Mouse (Mus musculus) heart, postnatal 0 days (tissue): ENCODE measurements around the gene Adap2. TPM values are rescaled to one million over a fixed set of nuclear protein-coding genes. Genes with fewer than 3 reads are reported as not detected.
"Not testable (repeated sequence)": the region's sequence is repeated elsewhere in the genome, so short reads cannot be mapped to it uniquely, and the experiment has no call there.

Experiments
- ATAC-seq: fragments of 200-750 bp; cut with Nextera tagmentation; 2 replicates; pipeline ENCODE4 v1.8.0; 2017; ENCODE audit warnings: low read depth, moderate number of reproducible peaks, moderate library complexity; ENCODE audit not compliant: insufficient read depth
- DNase-seq: peaks from one replicate; pipeline ENCODE4 v3.0.0-alpha.2; 2016; ENCODE audit warnings: low spot score
- H3K27ac ChIP-seq: fragments of 300-500 bp; sonication (generic); 2 replicates; pipeline ENCODE4 v1.5.1; 2014; ENCODE audit warnings: low read depth, mild to moderate bottlenecking
- H3K27me3 ChIP-seq: fragments of 300-500 bp; sonication (generic); 2 replicates; pipeline ENCODE4 v1.6.1; 2014; ENCODE audit warnings: low read length, mixed read lengths; ENCODE audit not compliant: control insufficient read depth, insufficient read depth
- H3K36me3 ChIP-seq: fragments of 300-500 bp; sonication (generic); replicated peaks from 2 replicates; pipeline ENCODE4 v1.6.1; 2014; ENCODE audit warnings: low read length, mixed read lengths; ENCODE audit not compliant: control insufficient read depth, insufficient read depth
- H3K4me1 ChIP-seq: fragments of 300-500 bp; sonication (generic); 2 replicates; pipeline ENCODE4 v1.6.1; 2014; ENCODE audit warnings: antibody characterized with exemption; ENCODE audit not compliant: control insufficient read depth, insufficient read depth
- H3K4me2 ChIP-seq: fragments of 300-500 bp; sonication (generic); 2 replicates; pipeline ENCODE4 v1.6.1; 2014; ENCODE audit warnings: low read depth, mild to moderate bottlenecking, low read length, moderate library complexity
- H3K4me3 ChIP-seq: fragments of 300-500 bp; sonication (generic); 2 replicates; pipeline ENCODE4 v1.5.1; 2014; ENCODE audit warnings: low read depth, low read length
- H3K9ac ChIP-seq: fragments of 300-500 bp; sonication (generic); replicated peaks from 2 replicates; pipeline ENCODE4 v1.6.1; 2014; ENCODE audit warnings: low read depth, low read length, mixed read lengths
- H3K9me3 ChIP-seq: fragments of 300-500 bp; sonication (generic); replicated peaks from 2 replicates; pipeline ENCODE4 v1.6.1; 2016; ENCODE audit warnings: low read length; ENCODE audit not compliant: control insufficient read depth
- CTCF ChIP-seq: IDR thresholded peaks from 2 replicates; pipeline ENCODE4 v1.5.1; 2016; ENCODE audit warnings: antibody characterized with exemption, control low read depth, low read depth
- EP300 ChIP-seq: IDR thresholded peaks from 2 replicates; pipeline ENCODE4 v1.6.1; 2016; ENCODE audit warnings: antibody characterized with exemption, low read depth
- WGBS: fragments of 180-500 bp; shearing (Covaris S2); extraction: QIAGEN DNeasy Blood & Tissue Kit; methylation state at CpG from one replicate; pipeline ENCODE4 v1.1.7; 2014; 5-methylcytosine and 5-hydroxymethylcytosine counted together
- polyA plus RNA-seq: library from polyadenylated mRNA; unstranded; fragments of >200 nt; fragmentation: Nextera tagmentation; extraction: Ambion mirVana; gene quantifications from 2 replicates; pipeline ENCODE4 v1.2.1, GENCODE M21; 2015
- total RNA-seq: library from RNA; depleted of rRNA; stranded (reverse); fragments of >200 nt; gene quantifications from 2 replicates; pipeline ENCODE4 v1.2.3, GENCODE M21; 2014; ENCODE audit warnings: low replicate concordance

Gene Adap2
- total and polyA plus RNA-seq, 2 experiments from 2014 or later, result 3.0 to 20.0 TPM

DNA sequence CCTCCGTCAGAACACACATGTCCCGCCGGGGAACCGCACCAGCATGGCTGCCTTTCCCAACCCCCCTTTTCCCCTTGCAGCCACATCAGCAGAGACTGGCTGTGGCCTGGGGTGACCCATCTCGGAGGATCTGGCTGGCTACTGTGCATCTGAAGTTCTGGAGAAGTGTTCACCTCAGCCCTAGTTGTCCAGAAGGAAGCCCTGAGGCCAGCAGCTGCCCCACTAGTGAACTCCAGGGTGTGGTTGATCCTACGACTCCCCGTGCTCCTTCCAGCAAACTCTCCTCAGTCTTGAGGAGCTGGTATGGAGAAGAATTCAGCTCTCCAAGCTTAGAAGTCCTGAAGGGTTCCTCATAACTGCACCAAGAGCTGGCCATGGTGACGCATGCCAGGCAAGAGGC, 24.4 kb downstream of the Adap2 start:
- Histone ChIP-seq H3K9me3 (no peaks in the 10 kb centered on the region), H3K36me3 (no peaks in the 10 kb centered on the region), H3K27me3 (no peaks in the 10 kb centered on the region), H3K4me3 (no peak overlapping the region), H3K9ac (no peak overlapping the region), H3K4me1 (peaks cover 13% of the 10 kb centered on the region), H3K4me2 (no peak overlapping the region), H3K27ac (0 out of 2 replicates have a peak overlapping the region, but pooled peaks have one; percentile 48)
- WGBS, result 87% methylated on average over 8 of the region's 8 CpGs
- ATAC-seq, result no peak
- TF ChIP-seq CTCF (no peak), EP300 (no peak)
- DNase-seq, result no peak

DNA sequence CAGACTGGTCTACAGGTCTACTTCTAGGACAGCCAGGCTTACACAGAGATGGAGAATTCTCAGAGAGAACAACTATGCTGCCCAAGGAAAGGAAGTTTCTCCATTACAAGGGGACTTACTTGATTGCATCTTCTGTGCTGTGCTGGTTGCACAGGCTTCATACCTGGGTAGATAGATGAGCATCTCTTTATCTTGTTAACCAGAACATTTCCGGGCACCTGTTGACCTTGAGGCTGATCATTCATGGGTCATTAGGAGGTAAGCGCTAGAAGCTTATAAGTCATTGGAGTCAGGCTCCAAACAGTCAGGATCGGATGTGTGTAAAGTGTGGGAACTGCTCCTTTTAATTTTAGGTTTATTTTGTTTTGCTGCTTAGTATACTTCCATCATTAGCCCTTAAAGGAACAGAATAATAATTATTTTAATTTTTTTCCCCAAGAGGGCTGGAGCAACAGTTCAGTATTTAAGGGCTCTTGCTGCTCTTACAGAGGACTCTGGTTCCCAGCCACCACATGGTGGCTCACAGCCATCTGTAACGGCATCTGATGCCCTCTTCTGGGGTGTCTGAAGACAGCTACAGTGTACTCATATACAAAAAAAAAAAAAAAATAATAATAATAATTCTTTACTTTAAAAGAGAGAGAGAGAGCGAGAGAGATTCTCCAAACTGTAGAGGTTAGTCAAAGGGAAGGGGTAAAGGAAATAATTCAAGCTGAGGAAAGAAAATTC, 27.3 kb downstream of the Adap2 start:
- Histone ChIP-seq H3K9ac (no peak overlapping the region), H3K27me3 (no peaks in the 10 kb centered on the region), H3K9me3 (no peaks in the 10 kb centered on the region), H3K27ac (no peak overlapping the region), H3K4me3 (no peak overlapping the region), H3K36me3 (no peaks in the 10 kb centered on the region), H3K4me2 (no peak overlapping the region), H3K4me1 (peaks cover 16% of the 10 kb centered on the region)
- 72% methylated on average over 5 of the region's 5 CpGs for WGBS
- ATAC-seq, result no peak
- DNase-seq, result no peak
- TF ChIP-seq CTCF, result no peak
- no peak for TF ChIP-seq EP300

- not testable (repeated sequence) for H3K4me1 ChIP-seq, DNase-seq, H3K36me3 ChIP-seq, H3K9ac ChIP-seq, H3K9me3 ChIP-seq, H3K27me3 ChIP-seq
- 39% methylated on average over 12 of the region's 12 CpGs for WGBS
- peak overlapping the region; percentile 91 for H3K4me3 ChIP-seq
- peak overlapping the region; percentile 94 for H3K27ac ChIP-seq
- TF ChIP-seq CTCF, result 0 out of 2 replicates have a peak, but pooled peaks have one; percentile 12
- H3K4me2 ChIP-seq, result peak overlapping the region; percentile 78
- peak; percentile 62 for ATAC-seq
These were observed 29.3 kb downstream of the Adap2 start for GRCm38 (mm10) chr11:80183054-80183704.

DNA sequence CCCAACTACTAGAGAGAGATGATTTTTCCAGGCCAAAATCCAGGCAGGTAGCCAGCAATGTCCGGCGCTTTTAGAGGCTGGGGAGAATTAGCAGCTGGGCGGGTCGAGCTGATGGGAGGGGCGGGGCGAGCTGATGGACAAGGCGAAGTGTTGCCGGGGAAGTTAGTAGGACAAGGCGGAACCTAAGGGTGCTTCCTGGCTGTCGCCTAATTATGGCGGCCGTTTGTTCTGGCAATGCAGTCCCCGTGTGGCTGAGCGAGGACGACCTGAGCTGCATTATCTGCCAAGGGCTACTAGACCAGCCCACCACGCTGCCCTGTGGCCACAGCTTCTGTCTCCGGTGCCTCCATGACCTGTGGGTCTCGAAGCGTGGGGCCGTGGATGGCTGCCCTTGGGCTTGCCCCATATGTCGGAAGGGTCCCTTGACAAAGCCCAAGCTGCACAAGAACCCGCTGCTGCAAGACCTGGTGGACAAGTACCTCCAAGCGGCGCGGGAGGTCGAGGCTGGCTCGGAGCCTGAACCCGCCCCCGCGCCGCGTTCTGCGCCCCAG, 29.9 kb downstream of the Adap2 start, which contains the start of gene Rnf135:
Rnf135 (plus strand) TSS at position 147 of the 551 bp plus-strand sequence.
- H3K4me3 ChIP-seq, result peak within 1 kb of the TSS; percentile 91
- WGBS, result under 1% methylated on average over 33 of the region's 33 CpGs
- H3K36me3 ChIP-seq, result no peaks in the 10 kb centered on the region
- DNase-seq, result peak; percentile 97
- no peaks in the 10 kb centered on the region for H3K27me3 ChIP-seq
- H3K4me2 ChIP-seq, result peak within 1 kb of the TSS; percentile 78
- peak within 1 kb of the TSS; percentile 93 for H3K9ac ChIP-seq
- 0 out of 2 replicates have a peak, but pooled peaks cover 3% of the 10 kb centered on the region for H3K4me1 ChIP-seq
- no peaks in the 10 kb centered on the region for H3K9me3 ChIP-seq
- TF ChIP-seq EP300 (no peak), CTCF (no peak)
- H3K27ac ChIP-seq, result peak within 1 kb of the TSS; percentile 94
- peak; percentile 98 for ATAC-seq

DNA sequence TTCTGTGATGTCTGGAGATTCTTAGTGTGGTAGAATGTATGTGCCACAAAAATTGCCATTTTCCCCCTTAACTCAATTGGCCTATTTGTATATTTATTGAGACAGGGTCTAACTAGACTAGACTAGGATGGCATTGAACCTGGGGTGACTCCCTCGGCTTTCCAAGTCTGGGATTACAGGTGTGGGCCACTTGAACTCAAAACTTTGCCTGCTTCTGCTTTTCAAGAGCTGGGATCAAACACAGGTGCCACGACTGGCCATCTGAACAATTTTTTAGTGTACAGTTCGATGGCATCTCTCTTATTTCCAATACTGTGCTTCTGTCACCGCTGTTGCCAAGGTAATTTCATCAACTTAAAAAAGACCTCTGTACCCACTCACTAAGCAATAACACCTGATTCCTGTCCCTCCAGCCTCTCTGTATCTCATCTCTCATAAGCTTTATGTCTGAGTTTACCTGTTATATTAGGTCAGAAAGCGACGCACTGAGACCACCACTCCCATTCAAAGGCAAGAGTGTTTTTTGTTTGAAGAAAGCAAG, 30.7 kb downstream of the Adap2 start:
- H3K27ac ChIP-seq, result peak overlapping the region; percentile 94; the same call in 1 of the 2 replicates
- H3K9ac ChIP-seq, result peak overlapping the region; percentile 93
- H3K4me1 ChIP-seq, result 0 out of 2 replicates have a peak, but pooled peaks cover 3% of the 10 kb centered on the region
- ATAC-seq (no peak), DNase-seq (no peak)
- peak overlapping the region; percentile 91 for H3K4me3 ChIP-seq
- H3K4me2 ChIP-seq, result peak overlapping the region; percentile 78
- WGBS, result 86% methylated on average over 6 of the region's 6 CpGs
- TF ChIP-seq CTCF (no peak), EP300 (no peak)
- H3K9me3 ChIP-seq, result no peaks in the 10 kb centered on the region
- 0 out of 2 replicates have a peak, but pooled peaks cover 8% of the 10 kb centered on the region for H3K36me3 ChIP-seq
- H3K27me3 ChIP-seq, result no peaks in the 10 kb centered on the region

DNA sequence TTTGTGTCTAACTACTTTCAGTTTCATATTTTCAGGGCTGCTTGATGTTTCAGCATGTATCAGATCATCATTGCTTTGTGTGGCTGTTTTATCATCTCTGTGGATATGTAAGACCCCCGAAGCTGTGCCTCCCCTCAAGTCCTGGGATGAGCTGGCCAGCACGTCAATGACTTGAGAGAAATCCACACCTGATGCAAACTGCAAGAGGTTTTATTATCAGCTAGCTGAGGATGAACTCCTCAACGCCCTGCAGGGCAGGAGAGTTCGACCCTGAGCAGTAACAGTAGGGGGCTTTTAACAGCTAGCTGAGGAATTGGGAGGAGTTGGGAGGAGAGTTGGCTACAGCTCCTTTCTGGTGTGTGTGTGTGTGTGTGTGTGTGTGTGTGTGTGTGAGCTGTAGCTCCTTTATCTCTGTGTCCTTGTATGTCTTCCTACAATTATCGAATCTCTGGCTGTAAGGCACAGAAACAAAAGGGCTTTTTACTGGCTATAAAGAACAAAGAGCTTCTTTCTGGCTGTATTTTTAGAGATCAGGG, 31.6 kb downstream of the Adap2 start:
- H3K9ac ChIP-seq, H3K27me3 ChIP-seq, H3K4me3 ChIP-seq, DNase-seq, H3K9me3 ChIP-seq, H3K4me1 ChIP-seq, H3K27ac ChIP-seq, ATAC-seq: not testable (repeated sequence)
- Histone ChIP-seq H3K4me2 (peak overlapping the region; percentile 78; the same call in 1 of the 2 replicates), H3K36me3 (peaks cover 14% of the 10 kb centered on the region)
- 61% methylated on average over 5 of the region's 5 CpGs for WGBS
